ENCODE assay signal across 26 mouse cellular contexts in genomic region chr10:62895386-62895785, GRCm38 (mm10). TPM values are rescaled to one million over a fixed set of nuclear protein-coding genes. Genes with fewer than 3 reads are reported as not detected.
DNase-seq lines count a peak whose midpoint lies in the region; TF ChIP-seq lines count a peak whose summit lies in the region.
"Had no signal": no experiment of that assay in that cellular context is flagged by ENCODE, and none has a peak within 500 bp of the region (broad histone marks: within the 10 kb centered on the region; RNA-seq: fewer than 3 reads in every experiment).

No protein-coding gene starts in this region.

- H3K4me1 ChIP-seq in bone marrow macrophage, adult 2 months (ENCODE audit: control insufficient read depth, insufficient read depth, low read length), result peaks cover 10% of the 10 kb centered on the region
- H3K4me1 ChIP-seq: embryonic facial prominence, embryonic 12.5 days; forebrain, embryonic 15.5 days; heart, embryonic 12.5 days; midbrain, embryonic 13.5 days; neural tube, embryonic 13.5 days; stomach, embryonic 15.5 days had no signal

- DNase-seq in ES-CJ7 (ENCODE audit: low read depth, low spot score), result peak; percentile 94
- DNase-seq in lung, postnatal 10 days, result peak; percentile 33
- DNase-seq in ovary, postnatal 36 days (ENCODE audit: low spot score), result no peak
- no peak for DNase-seq in B cell, adult 2 months
- DNase-seq in spleen, postnatal 10 days (ENCODE audit: low spot score in 2 of 2), result no peak
- DNase-seq in cerebellum, postnatal 4 days (ENCODE audit: low spot score in 2 of 2), result no peak
- DNase-seq: adrenal gland, postnatal 25 days; cerebellum, adult 2 months; cerebellum, postnatal 14 days; gastrocnemius, adult 2 months; heart, adult 2 months; heart, postnatal 4 days; kidney, adult 11 months; kidney, postnatal 14 days; layer of hippocampus, adult 9-11 months; right cerebral cortex, postnatal 14 days; thymus, postnatal 14 days had no signal

- no peak for TF ChIP-seq POLR2A in bone marrow macrophage, adult 2 months (IDR thresholded peaks at IDR 0.05; ENCODE audit: borderline replicate concordance, low read depth, low read length)

- TF ChIP-seq CTCF in bone marrow macrophage, adult 2 months (IDR thresholded peaks at IDR 0.05; ENCODE audit: low read depth, low read length), result no peak

- peak overlapping the region; percentile 56 for H3K27ac ChIP-seq in bone marrow macrophage, adult 2 months (ENCODE audit: insufficient read depth, low read depth, low read length)
- H3K27ac ChIP-seq: embryonic facial prominence, embryonic 12.5 days; forebrain, embryonic 15.5 days; gastrocnemius, adult 2 months; heart, adult 2 months; hindbrain, embryonic 14.5 days; macrophage; midbrain, embryonic 13.5 days; neural tube, embryonic 13.5 days; stomach, embryonic 15.5 days had no signal

- no peak overlapping the region for H3K4me3 ChIP-seq in bone marrow macrophage, adult 2 months (ENCODE audit: insufficient read depth, low read length)
- H3K4me3 ChIP-seq: embryonic facial prominence, embryonic 12.5 days; forebrain, embryonic 15.5 days; gastrocnemius, adult 2 months; heart, adult 2 months; heart, embryonic 12.5 days; midbrain, embryonic 13.5 days; neural tube, embryonic 13.5 days; stomach, embryonic 15.5 days had no signal

RNA-seq across cellular contexts. Expression of gene Tet1, which starts 13.4 kb away (rescaled TPM):
- 0.67 TPM in 1 of 2 replicates, not detected in the other for polyA plus RNA-seq in bone marrow macrophage, adult 2 months (2012; ENCODE audit: insufficient read depth, insufficient read length, missing spikeins)

RNA-seq across cellular contexts. Expression of gene Slc25a16, which starts 25.0 kb away (rescaled TPM):
- polyA plus RNA-seq in bone marrow macrophage, adult 2 months (2012; ENCODE audit: insufficient read depth, insufficient read length, missing spikeins), result 15.1 and 17.3 TPM in 2 replicates

RNA-seq across cellular contexts. Expression of gene Dna2, which starts 51.4 kb away (rescaled TPM):
- polyA plus RNA-seq in bone marrow macrophage, adult 2 months (2012; ENCODE audit: insufficient read depth, insufficient read length, missing spikeins), result 17.3 and 18.3 TPM in 2 replicates

Comparison
In these comparisons a context has a peak if more than half of its experiments do, and no peak if none do; other contexts are left out.
1. DNase-seq: peak in ES-CJ7 (single experiment) and lung, postnatal 10 days (single experiment); none in ovary, postnatal 36 days (single experiment), B cell, adult 2 months (0 of 2), spleen, postnatal 10 days (0 of 2) and cerebellum, postnatal 4 days (0 of 2).